Mouse (Mus musculus) midbrain, embryonic 13.5 days (tissue): ENCODE measurements at regions not wholly inside any gene's neighbourhood (a gene's known extent, or its start where the extent isn't known, plus 50 kb on each side); places are given as distances from the start of the nearest gene placed in this dataset.

Experiments used
- ATAC-seq: fragments of 200-750 bp; cut with Nextera tagmentation; 2 replicates; pipeline ENCODE4 v1.8.0; 2017; ENCODE audit warnings: mild to moderate bottlenecking, moderate TSS enrichment, moderate library complexity
- H3K27ac ChIP-seq: fragments of 300-500 bp; sonication (generic); 2 replicates; pipeline ENCODE4 v1.5.1; 2015; ENCODE audit warnings: inconsistent platforms, mild to moderate bottlenecking, moderate library complexity
- H3K27me3 ChIP-seq: fragments of 300-500 bp; sonication (generic); 2 replicates; pipeline ENCODE4 v1.6.1; 2015; ENCODE audit warnings: mild to moderate bottlenecking, inconsistent platforms
- H3K36me3 ChIP-seq: fragments of 300-500 bp; sonication (generic); 2 replicates; pipeline ENCODE4 v1.6.1; 2015; ENCODE audit warnings: mild to moderate bottlenecking, inconsistent platforms
- H3K4me1 ChIP-seq: fragments of 300-500 bp; sonication (generic); replicated peaks from 2 replicates; pipeline ENCODE4 v1.6.1; 2015; ENCODE audit warnings: inconsistent platforms
- H3K4me2 ChIP-seq: fragments of 300-500 bp; sonication (generic); replicated peaks from 2 replicates; pipeline ENCODE4 v1.6.1; 2015; ENCODE audit warnings: moderate library complexity, mild to moderate bottlenecking, inconsistent platforms
- H3K4me3 ChIP-seq: fragments of 300-500 bp; sonication (generic); replicated peaks from 2 replicates; pipeline ENCODE4 v1.5.1; 2015; ENCODE audit warnings: mild to moderate bottlenecking, inconsistent platforms
- H3K9ac ChIP-seq: fragments of 300-500 bp; sonication (generic); replicated peaks from 2 replicates; pipeline ENCODE4 v1.6.1; 2015; ENCODE audit warnings: mild to moderate bottlenecking, inconsistent platforms
- H3K9me3 ChIP-seq: fragments of 300-500 bp; sonication (generic); 2 replicates; pipeline ENCODE4 v1.6.1; 2016; ENCODE audit warnings: mild to moderate bottlenecking, inconsistent platforms
- whole genome bisulfite sequencing: fragments of 180-500 bp; shearing (Covaris S2); methylation state at CpG from one replicate; pipeline ENCODE4 v1.1.7; 2015; 5-methylcytosine and 5-hydroxymethylcytosine counted together

DNA sequence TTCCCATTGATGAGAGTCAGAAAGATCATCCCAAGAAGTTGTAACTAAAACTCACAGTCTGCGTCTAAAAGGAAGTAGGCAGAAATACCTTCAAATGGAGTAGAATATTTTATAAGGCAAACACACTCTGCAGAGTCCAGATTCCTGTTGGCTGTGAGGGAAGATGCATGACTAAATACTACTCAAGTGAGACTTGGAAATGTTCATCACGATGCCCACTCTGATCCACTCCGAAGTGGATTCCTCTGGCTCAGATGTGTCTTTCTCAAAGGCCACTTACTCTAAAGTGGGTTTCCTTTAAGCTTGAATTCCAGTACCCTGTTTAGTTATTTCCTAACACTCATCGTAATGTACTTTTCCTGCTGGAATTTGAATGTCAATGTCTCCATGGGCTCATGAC, 385.2 kb upstream of the Gm10131 start:
- Histone ChIP-seq H3K4me1 (peaks cover 8% of the 10 kb centered on the region), H3K9ac (no peak overlapping the region), H3K4me3 (no peak overlapping the region), H3K27ac (no peak overlapping the region), H3K36me3 (no peaks in the 10 kb centered on the region), H3K27me3 (no peaks in the 10 kb centered on the region), H3K4me2 (no peak overlapping the region), H3K9me3 (no peaks in the 10 kb centered on the region)
- WGBS = 94% methylated on average over 4 of the region's 4 CpGs
- no peak for ATAC-seq

DNA sequence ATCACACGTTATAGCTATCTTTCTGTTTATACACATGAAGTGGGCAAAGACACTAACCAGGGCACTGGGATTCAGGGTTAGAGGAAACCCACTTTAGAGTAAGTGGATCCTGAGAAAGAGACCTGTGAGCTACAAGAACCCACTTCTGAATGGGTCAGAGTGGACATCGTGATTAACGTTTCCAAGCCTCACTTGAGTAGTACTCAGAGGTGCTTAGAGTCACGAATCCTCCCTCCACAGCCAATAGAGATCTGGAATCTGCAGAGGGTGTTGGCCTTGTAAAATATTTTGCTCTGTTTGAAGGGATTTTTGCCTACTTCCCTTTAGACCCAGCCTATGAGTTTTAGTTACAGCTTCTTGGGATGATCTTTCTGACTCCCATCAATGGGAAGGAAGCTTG, 384.4 kb upstream of the Gm10131 start:
- Histone ChIP-seq H3K4me3 (no peak overlapping the region), H3K27ac (no peak overlapping the region), H3K27me3 (no peaks in the 10 kb centered on the region), H3K9me3 (no peaks in the 10 kb centered on the region), H3K36me3 (no peaks in the 10 kb centered on the region), H3K4me1 (peaks cover 8% of the 10 kb centered on the region), H3K9ac (no peak overlapping the region), H3K4me2 (no peak overlapping the region)
- ATAC-seq = no peak
- 87% methylated on average over 4 of the region's 4 CpGs for WGBS

DNA sequence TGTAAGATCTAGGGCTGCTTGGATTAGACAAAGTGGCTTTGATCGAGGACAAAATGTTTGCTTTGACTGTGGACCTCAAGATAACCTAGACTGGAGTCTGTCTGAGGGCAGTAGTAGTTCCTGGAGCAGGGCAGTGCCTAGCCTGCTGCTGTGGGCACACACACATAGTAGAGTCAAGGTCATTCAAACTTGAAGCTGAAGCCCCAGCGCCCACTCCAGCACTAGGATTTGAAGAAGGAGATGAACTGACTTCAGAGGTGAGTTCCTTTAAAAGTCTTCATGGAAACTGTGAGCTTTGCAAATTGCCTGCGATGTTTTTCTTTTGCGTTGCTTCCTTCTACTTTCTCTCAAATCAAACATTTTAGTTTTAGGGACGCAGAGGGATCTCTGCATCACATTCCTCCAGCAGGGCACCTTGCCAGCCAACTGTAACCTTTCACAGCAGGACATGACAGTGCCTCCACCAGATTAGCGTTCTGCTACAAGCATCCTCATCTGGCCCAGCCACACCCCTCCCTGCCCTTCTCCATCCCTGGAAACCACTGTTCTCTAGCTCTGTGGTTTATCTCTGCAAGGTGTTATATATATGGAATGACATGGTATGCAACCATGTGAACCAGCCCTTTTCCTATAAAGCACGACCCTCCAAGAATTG, 377.3 kb upstream of the Gm10131 start:
- Histone ChIP-seq H3K9me3 (no peaks in the 10 kb centered on the region), H3K4me1 (peaks cover 19% of the 10 kb centered on the region), H3K36me3 (no peaks in the 10 kb centered on the region), H3K4me3 (no peak overlapping the region), H3K27me3 (no peaks in the 10 kb centered on the region; the same call in 1 of the 2 replicates), H3K9ac (no peak overlapping the region), H3K27ac (no peak overlapping the region), H3K4me2 (no peak overlapping the region)
- WGBS = 67% methylated on average over 7 of the region's 7 CpGs
- ATAC-seq = no peak

DNA sequence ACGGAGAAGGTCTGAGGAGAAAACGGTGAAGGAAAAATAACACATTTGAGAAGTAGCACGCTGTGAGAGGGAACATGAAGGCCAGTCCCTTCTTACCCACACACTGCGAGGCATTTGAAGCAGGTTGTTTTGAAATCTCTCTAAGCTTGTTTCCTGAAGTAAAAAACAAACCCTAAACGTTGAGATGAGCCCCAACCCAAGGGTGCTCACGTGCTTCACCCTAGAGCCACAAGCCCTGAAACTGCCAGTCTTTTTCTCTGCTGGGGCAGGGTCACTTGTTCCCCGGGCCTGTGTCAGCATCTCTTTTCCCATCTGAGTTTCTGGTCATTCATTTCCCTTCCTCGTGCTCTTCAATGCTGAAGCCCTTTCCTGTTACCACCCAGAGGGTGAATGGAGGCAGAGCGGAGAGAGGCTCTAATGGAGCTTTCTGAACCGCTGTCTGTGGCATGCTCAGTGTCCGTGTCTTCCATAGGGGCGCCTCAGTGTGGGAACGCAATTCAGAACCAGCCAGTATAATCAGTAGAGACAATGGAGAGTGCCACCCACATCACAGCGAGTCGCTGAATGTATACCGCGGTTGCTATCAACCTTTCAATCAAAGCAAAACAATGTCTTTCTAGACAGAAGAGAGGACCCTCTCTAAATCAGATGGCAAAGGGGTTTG, 375.0 kb upstream of the Gm10131 start:
- H3K4me2 ChIP-seq = no peak overlapping the region
- no peaks in the 10 kb centered on the region for H3K9me3 ChIP-seq
- no peak overlapping the region for H3K9ac ChIP-seq
- peaks cover 11% of the 10 kb centered on the region for H3K4me1 ChIP-seq
- H3K27ac ChIP-seq = no peak overlapping the region
- H3K4me3 ChIP-seq = no peak overlapping the region
- peak; percentile 59; the same call in 1 of the 2 replicates for ATAC-seq
- no peaks in the 10 kb centered on the region for H3K36me3 ChIP-seq
- no peaks in the 10 kb centered on the region; the same call in 1 of the 2 replicates for H3K27me3 ChIP-seq
- WGBS = 50% methylated on average over 17 of the region's 17 CpGs

DNA sequence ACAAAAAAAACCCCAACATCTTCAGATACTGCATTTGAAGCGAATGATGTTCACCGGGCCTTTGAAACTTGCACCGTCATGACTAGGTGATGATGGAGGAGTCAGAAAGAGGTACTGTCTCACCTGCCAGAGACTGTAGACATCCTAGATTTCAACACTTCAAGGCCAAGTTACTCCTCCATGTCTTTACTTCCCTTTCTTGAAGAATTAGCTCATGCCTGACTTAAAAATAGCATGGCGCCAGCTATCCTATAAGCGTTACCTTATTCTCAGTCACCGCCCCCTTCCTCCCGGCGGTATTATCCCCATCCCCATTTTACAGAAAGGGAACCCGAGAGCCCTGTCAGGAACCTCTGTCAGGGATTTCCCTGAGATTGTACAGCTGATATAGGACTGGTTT, 374.4 kb upstream of the Gm10131 start:
- Histone ChIP-seq H3K4me3 (no peak overlapping the region), H3K9ac (no peak overlapping the region), H3K27me3 (no peaks in the 10 kb centered on the region; the same call in 1 of the 2 replicates), H3K36me3 (no peaks in the 10 kb centered on the region), H3K9me3 (no peaks in the 10 kb centered on the region), H3K4me2 (no peak overlapping the region), H3K27ac (no peak overlapping the region), H3K4me1 (peaks cover 11% of the 10 kb centered on the region)
- WGBS = 95% methylated on average over 9 of the region's 9 CpGs
- no peak for ATAC-seq

DNA sequence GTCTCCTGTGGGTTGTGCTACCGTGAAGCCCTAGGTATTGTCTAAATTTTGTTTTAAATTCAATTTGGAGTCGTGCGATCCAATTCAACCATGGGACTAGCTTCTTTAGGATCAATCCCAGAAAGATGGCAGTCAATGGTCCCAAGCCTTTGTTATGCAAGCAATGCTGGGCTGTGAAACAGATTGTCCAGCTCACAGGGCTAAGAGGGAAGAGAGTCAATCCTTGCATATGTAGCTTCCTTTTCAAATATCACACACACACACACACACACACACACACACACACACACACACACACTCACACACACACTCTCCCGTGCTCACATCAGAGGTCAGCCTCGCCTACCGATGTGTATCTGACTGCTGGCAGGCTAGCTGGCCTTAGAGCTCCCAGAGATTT, 373.8 kb upstream of the Gm10131 start:
- WGBS = 80% methylated on average over 6 of the region's 6 CpGs
- Histone ChIP-seq H3K4me3 (no peak overlapping the region), H3K36me3 (no peaks in the 10 kb centered on the region), H3K9ac (no peak overlapping the region), H3K27ac (no peak overlapping the region), H3K4me2 (no peak overlapping the region), H3K4me1 (peaks cover 11% of the 10 kb centered on the region), H3K27me3 (no peaks in the 10 kb centered on the region; the same call in 1 of the 2 replicates), H3K9me3 (no peaks in the 10 kb centered on the region)
- ATAC-seq = peak; percentile 14; the same call in 1 of the 2 replicates

DNA sequence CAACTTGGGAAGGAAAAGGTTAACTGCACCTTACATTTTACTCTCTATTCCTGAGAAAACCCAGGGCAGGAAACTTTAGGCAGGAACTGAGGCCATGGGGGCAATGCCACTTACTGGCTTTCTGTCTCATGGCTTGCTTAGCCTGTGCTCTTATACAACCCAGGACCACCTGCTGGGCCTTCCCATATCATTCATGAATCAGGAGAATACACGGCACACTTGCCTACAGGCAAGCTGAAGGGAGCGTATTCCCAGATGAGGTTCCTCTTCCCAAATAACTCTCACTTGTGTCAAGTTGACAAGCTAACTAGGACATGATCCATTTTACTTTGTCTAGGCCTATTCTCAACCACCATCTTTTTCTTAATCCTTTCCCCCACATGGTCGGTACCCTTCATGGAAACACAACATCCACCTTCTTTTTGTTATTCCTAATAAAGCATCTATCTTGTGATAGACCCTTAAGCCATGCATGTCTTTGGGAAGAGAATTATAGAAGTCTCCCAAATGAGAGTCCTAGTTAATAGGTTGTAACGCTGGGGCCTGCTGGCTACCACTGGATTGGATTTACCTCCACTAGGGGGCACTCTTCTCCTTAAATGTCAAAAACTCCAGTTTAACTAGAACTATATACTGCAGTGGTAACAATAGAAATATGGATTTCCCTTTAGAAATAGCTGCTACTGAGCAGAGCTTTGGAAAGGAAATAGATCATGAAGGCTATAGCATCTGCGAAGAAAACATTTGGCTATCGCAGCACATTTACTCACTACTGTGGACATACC, 373.2 kb upstream of the Gm10131 start:
- H3K4me3 ChIP-seq = no peak overlapping the region
- peak; percentile 58; the same call in 1 of the 2 replicates for ATAC-seq
- 60% methylated on average over 6 of the region's 6 CpGs for WGBS
- no peaks in the 10 kb centered on the region for H3K9me3 ChIP-seq
- no peaks in the 10 kb centered on the region; the same call in 1 of the 2 replicates for H3K27me3 ChIP-seq
- H3K27ac ChIP-seq = no peak overlapping the region
- no peaks in the 10 kb centered on the region for H3K36me3 ChIP-seq
- no peak overlapping the region for H3K9ac ChIP-seq
- no peak overlapping the region for H3K4me2 ChIP-seq
- H3K4me1 ChIP-seq = peaks cover 11% of the 10 kb centered on the region

DNA sequence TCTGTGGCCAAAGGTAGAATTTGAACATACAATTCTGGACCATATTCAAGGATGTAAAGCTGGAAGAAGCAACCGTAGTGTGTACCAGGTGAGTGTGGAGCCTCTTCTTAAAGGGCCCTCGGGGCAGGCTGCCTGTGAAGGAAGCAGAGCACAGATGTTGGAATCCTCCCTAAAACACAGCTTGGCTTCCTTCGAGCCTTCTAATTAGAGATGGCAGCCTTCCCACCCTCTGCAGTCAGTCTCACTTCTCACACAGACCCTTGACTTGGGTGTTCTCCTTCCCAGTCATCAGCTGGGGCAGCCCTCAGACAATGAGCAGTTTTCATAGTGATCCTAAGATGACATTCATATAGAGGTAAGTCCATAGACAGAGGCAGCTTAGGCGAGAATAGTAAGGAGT, 371.7 kb upstream of the Gm10131 start:
- Histone ChIP-seq H3K4me3 (no peak overlapping the region), H3K27ac (no peak overlapping the region), H3K9ac (no peak overlapping the region), H3K36me3 (no peaks in the 10 kb centered on the region), H3K9me3 (no peaks in the 10 kb centered on the region), H3K4me1 (peaks cover 11% of the 10 kb centered on the region), H3K27me3 (no peaks in the 10 kb centered on the region), H3K4me2 (no peak overlapping the region)
- no peak for ATAC-seq
- 71% methylated on average over 4 of the region's 4 CpGs for WGBS

DNA sequence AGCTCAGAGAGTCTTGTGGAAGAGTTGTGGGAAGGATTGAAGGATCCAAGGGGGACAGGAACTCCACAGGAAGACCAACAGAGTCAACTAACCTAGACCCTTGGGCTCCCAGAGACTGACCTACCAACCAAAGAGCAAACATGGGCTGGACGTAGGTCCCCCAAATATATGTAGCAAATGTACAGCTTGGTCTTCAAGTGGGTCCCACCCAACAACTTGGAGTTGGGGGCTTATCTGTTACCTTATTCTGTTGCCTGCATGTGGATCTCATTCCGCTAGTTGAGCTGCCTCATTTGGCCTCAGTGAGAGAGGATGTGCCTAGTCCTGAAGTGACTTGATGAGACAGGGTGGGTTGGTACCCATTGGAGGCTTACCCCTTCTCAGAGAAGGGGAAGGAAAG, 371.1 kb upstream of the Gm10131 start:
- no peak overlapping the region for H3K9ac ChIP-seq
- H3K27ac ChIP-seq = no peak overlapping the region
- no peaks in the 10 kb centered on the region for H3K27me3 ChIP-seq
- H3K4me2 ChIP-seq = no peak overlapping the region
- H3K9me3 ChIP-seq = no peaks in the 10 kb centered on the region
- no peak overlapping the region for H3K4me3 ChIP-seq
- WGBS = 98% methylated on average over 2 of the region's 2 CpGs
- no peaks in the 10 kb centered on the region for H3K36me3 ChIP-seq
- no peak for ATAC-seq
- peaks cover 11% of the 10 kb centered on the region for H3K4me1 ChIP-seq

DNA sequence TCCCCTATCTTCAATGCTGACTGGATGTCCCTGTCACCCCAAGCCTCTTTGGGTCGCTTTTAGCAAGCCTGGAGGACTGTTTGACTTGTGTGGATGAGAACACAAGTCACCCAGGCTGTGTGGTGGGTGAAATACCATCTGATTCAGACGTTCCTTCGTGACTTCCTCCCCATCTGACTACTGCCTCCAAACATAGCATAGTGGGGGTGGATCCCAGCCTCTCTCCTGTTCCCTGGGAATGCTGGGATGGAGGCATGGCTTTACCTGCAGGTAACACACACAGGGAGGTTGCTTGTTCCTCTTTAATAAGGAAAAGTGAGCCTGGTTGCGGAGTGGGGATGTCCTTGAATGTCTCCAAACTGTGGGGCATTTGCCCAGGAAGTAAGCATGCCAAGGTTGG, 369.0 kb upstream of the Gm10131 start:
- Histone ChIP-seq H3K4me1 (0 out of 2 replicates have a peak, but pooled peaks cover 3% of the 10 kb centered on the region), H3K4me2 (no peak overlapping the region), H3K36me3 (no peaks in the 10 kb centered on the region), H3K27ac (no peak overlapping the region), H3K27me3 (no peaks in the 10 kb centered on the region), H3K4me3 (no peak overlapping the region), H3K9ac (no peak overlapping the region), H3K9me3 (no peaks in the 10 kb centered on the region)
- no peak for ATAC-seq
- WGBS = 73% methylated on average over 4 of the region's 4 CpGs

DNA sequence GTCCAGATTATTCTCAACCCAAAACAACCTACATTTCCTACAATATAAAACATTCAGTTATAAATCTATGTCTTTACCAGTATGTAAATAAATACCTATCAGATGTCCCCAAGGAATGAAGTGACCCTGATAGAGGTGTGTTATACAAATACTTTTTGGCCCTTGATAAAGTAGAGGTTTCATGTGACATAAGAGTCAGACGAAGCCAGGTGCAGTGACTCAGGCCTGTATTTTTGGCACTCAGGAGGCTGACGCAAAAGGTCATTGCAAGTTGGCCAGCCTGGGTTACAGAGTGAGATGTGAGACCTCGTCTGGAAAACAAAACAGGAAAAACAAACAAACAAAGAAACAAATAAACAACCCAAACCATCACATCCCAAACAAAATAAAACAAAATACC, 367.4 kb upstream of the Gm10131 start:
- peaks cover 8% of the 10 kb centered on the region for H3K4me1 ChIP-seq
- no peak overlapping the region for H3K9ac ChIP-seq
- no peaks in the 10 kb centered on the region for H3K9me3 ChIP-seq
- no peak overlapping the region for H3K4me2 ChIP-seq
- H3K36me3 ChIP-seq = no peaks in the 10 kb centered on the region
- no peak overlapping the region for H3K27ac ChIP-seq
- no peak overlapping the region for H3K4me3 ChIP-seq
- ATAC-seq = no peak
- WGBS = 77% methylated on average over 3 of the region's 3 CpGs
- no peaks in the 10 kb centered on the region for H3K27me3 ChIP-seq

DNA sequence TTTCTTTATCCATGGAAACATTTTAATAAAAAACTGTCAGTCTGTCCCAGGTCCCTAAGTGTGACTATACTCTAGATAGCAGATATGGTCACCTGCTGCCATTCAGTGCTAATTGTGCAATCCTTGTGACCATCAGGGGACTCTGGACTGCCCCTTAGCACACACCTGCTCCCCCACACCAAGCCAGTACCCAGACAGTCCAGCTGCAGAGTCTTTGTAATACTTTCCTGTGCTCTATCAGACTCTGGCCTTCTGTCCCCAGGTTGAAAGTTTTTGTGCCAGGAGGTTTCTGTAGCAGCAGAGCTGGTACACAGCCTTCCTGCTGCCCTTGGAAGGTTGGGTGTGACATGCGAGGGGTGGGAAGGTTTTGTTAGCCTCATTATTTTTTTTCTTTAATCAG, 366.9 kb upstream of the Gm10131 start:
- Histone ChIP-seq H3K4me3 (no peak overlapping the region), H3K27ac (no peak overlapping the region), H3K9me3 (no peaks in the 10 kb centered on the region), H3K27me3 (no peaks in the 10 kb centered on the region), H3K36me3 (no peaks in the 10 kb centered on the region), H3K9ac (no peak overlapping the region), H3K4me1 (peaks cover 12% of the 10 kb centered on the region), H3K4me2 (no peak overlapping the region)
- 88% methylated on average over 1 of the region's 1 CpGs for WGBS
- ATAC-seq = no peak
